ENCODE assay signal across 20 mouse cellular contexts in genomic region chr13:41773812-41774376, GRCm38 (mm10).
A peak's percentile ranks its signal among the peaks of the same experiment; 100 is the strongest.
DNase-seq lines count a peak whose midpoint lies in the region; ATAC-seq lines count a peak whose summit lies in the region.
"Had no signal": no experiment of that assay in that cellular context is flagged by ENCODE, and none has a peak within 500 bp of the region (broad histone marks: within the 10 kb centered on the region; RNA-seq: fewer than 3 reads in every experiment).

No protein-coding gene starts in this region.

- 49% methylated on average over 4 of the region's 4 CpGs for WGBS in limb, embryonic 13.5 days
- WGBS in embryonic facial prominence, embryonic 10.5 days, result 84% methylated on average over 4 of the region's 4 CpGs

- H3K27me3 ChIP-seq in limb, embryonic 13.5 days, result no peaks in the 10 kb centered on the region
- H3K27me3 ChIP-seq in embryonic facial prominence, embryonic 10.5 days (replicated peaks; ENCODE audit: low read depth, poor library complexity, severe bottlenecking), result no peaks in the 10 kb centered on the region
- H3K27me3 ChIP-seq: embryonic facial prominence, embryonic 15.5 days; forebrain, embryonic 15.5 days; intestine, embryonic 15.5 days had no signal

- no peak overlapping the region for H3K4me2 ChIP-seq in limb, embryonic 13.5 days (replicated peaks)
- H3K4me2 ChIP-seq: embryonic facial prominence, embryonic 15.5 days; forebrain, embryonic 15.5 days; heart, embryonic 11.5 days; intestine, embryonic 15.5 days had no signal

- peak overlapping the region; percentile 28; the same call in 1 of the 2 replicates for H3K27ac ChIP-seq in limb, embryonic 13.5 days
- no peak overlapping the region for H3K27ac ChIP-seq in embryonic facial prominence, embryonic 10.5 days (replicated peaks)
- H3K27ac ChIP-seq: embryonic facial prominence, embryonic 15.5 days; forebrain, embryonic 15.5 days; heart, adult 2 months; hindbrain, embryonic 10.5 days; intestine, embryonic 15.5 days had no signal

- no peak overlapping the region for H3K4me3 ChIP-seq in limb, embryonic 13.5 days
- H3K4me3 ChIP-seq in embryonic facial prominence, embryonic 10.5 days, result no peak overlapping the region
- H3K4me3 ChIP-seq: embryonic facial prominence, embryonic 15.5 days; forebrain, embryonic 15.5 days; heart, adult 2 months; hindbrain, embryonic 10.5 days; intestine, embryonic 15.5 days had no signal

- no peak overlapping the region for H3K9ac ChIP-seq in limb, embryonic 13.5 days
- H3K9ac ChIP-seq: embryonic facial prominence, embryonic 15.5 days; forebrain, embryonic 15.5 days; intestine, embryonic 15.5 days had no signal

- H3K36me3 ChIP-seq in limb, embryonic 13.5 days, result no peaks in the 10 kb centered on the region
- H3K36me3 ChIP-seq in embryonic facial prominence, embryonic 10.5 days (replicated peaks), result no peaks in the 10 kb centered on the region
- H3K36me3 ChIP-seq: embryonic facial prominence, embryonic 15.5 days; forebrain, embryonic 15.5 days; hindbrain, embryonic 10.5 days; intestine, embryonic 15.5 days had no signal

- H3K9me3 ChIP-seq in limb, embryonic 13.5 days, result no peaks in the 10 kb centered on the region
- H3K9me3 ChIP-seq in embryonic facial prominence, embryonic 10.5 days, result no peaks in the 10 kb centered on the region
- H3K9me3 ChIP-seq: embryonic facial prominence, embryonic 15.5 days; forebrain, embryonic 15.5 days; hindbrain, embryonic 10.5 days; intestine, embryonic 15.5 days had no signal

- peak; percentile 54 for ATAC-seq in activated CD4-positive, CD25-positive, alpha-beta regulatory T cell, adult 4 months
- peak; percentile 78 for ATAC-seq in limb, embryonic 13.5 days (ENCODE audit: low FRiP score, low read depth)
- ATAC-seq: forebrain, embryonic 15.5 days; hindbrain, embryonic 16.5 days; intestine, embryonic 15.5 days had no signal

- DNase-seq in 3T3-L1 (ENCODE audit: low read depth, low spot score), result peak; percentile 24
- peak; percentile 39 for DNase-seq in CD4-positive, CD25-positive, alpha-beta regulatory T cell, adult 2 months (ENCODE audit: low read depth, low spot score)
- no peak for DNase-seq in embryonic facial prominence, embryonic 10.5 days (ENCODE audit: low spot score)
- DNase-seq in lung, postnatal 10 days, result no peak
- no peak for DNase-seq in lung, postnatal 4 days
- DNase-seq: adrenal gland, postnatal 10 days; cerebellum, adult 11 months; cerebellum, adult 8-10 months; cerebellum, postnatal 25 days; gastrocnemius, postnatal 14 days; heart, adult 2 months; kidney, adult 18-20 months had no signal

- H3K4me1 ChIP-seq in limb, embryonic 13.5 days, result peaks cover 5% of the 10 kb centered on the region; the same call in 1 of the 2 replicates
- H3K4me1 ChIP-seq in embryonic facial prominence, embryonic 10.5 days, result peaks cover 12% of the 10 kb centered on the region
- H3K4me1 ChIP-seq: embryonic facial prominence, embryonic 15.5 days; forebrain, embryonic 15.5 days; hindbrain, embryonic 10.5 days; intestine, embryonic 15.5 days had no signal

Comparison
In these comparisons a context has a peak if more than half of its experiments do, and no peak if none do; other contexts are left out.
1. DNase-seq: peak in 3T3-L1 (single experiment) and CD4-positive, CD25-positive, alpha-beta regulatory T cell, adult 2 months (single experiment); none in embryonic facial prominence, embryonic 10.5 days (single experiment), lung, postnatal 10 days (single experiment) and lung, postnatal 4 days (0 of 2).